Mouse (Mus musculus) bone marrow, adult 2 months (tissue): ENCODE measurements around the gene Noa1. TPM values are rescaled to one million over a fixed set of nuclear protein-coding genes. Genes with fewer than 3 reads are reported as not detected.

Experiments
- H3K27ac ChIP-seq: fragments of 200-500 bp; 2 replicates; pipeline ENCODE4 v1.5.1; 2012; ENCODE audit warnings: low read depth, mild to moderate bottlenecking, control low read depth, inconsistent platforms, low read length; ENCODE audit not compliant: control insufficient read depth, poor library complexity, insufficient read depth
- H3K4me1 ChIP-seq: fragments of 200-500 bp; 2 replicates; pipeline ENCODE4 v1.6.1; 2011; ENCODE audit warnings: low read length; ENCODE audit not compliant: control insufficient read depth, insufficient read depth
- H3K4me3 ChIP-seq: fragments of 200-500 bp; replicated peaks from 2 replicates; pipeline ENCODE3; 2011; ENCODE audit warnings: mild to moderate bottlenecking, low read depth, low read length, control low read depth; ENCODE audit not compliant: control insufficient read depth
- CTCF ChIP-seq: fragments of 200-500 bp; IDR thresholded peaks from 2 replicates; pipeline ENCODE4 v1.5.1; 2011; ENCODE audit warnings: low read length, control low read depth; ENCODE audit not compliant: control insufficient read depth, insufficient read depth
- POLR2A ChIP-seq: fragments of 200-500 bp; IDR thresholded peaks from 2 replicates; pipeline ENCODE4 v1.6.1; 2011; ENCODE audit warnings: low read depth, mild to moderate bottlenecking, control low read depth, low read length, borderline replicate concordance; ENCODE audit not compliant: control insufficient read depth
- WGBS: fragments of 180-500 bp; shearing (Covaris S2); methylation state at CpG from one replicate; pipeline ENCODE4 v1.1.7; 2018; 5-methylcytosine and 5-hydroxymethylcytosine counted together
- polyA plus RNA-seq: library from polyadenylated mRNA; stranded (reverse); fragments of >200 nt; gene quantifications from 2 replicates; pipeline ENCODE4 v1.2.4, GENCODE M21; 2011; ENCODE audit warnings: low replicate concordance; ENCODE audit not compliant: missing spikeins, insufficient read depth, insufficient read length

Noa1 gene
- polyA plus RNA-seq, 1 experiment: 16.0 TPM

DNA sequence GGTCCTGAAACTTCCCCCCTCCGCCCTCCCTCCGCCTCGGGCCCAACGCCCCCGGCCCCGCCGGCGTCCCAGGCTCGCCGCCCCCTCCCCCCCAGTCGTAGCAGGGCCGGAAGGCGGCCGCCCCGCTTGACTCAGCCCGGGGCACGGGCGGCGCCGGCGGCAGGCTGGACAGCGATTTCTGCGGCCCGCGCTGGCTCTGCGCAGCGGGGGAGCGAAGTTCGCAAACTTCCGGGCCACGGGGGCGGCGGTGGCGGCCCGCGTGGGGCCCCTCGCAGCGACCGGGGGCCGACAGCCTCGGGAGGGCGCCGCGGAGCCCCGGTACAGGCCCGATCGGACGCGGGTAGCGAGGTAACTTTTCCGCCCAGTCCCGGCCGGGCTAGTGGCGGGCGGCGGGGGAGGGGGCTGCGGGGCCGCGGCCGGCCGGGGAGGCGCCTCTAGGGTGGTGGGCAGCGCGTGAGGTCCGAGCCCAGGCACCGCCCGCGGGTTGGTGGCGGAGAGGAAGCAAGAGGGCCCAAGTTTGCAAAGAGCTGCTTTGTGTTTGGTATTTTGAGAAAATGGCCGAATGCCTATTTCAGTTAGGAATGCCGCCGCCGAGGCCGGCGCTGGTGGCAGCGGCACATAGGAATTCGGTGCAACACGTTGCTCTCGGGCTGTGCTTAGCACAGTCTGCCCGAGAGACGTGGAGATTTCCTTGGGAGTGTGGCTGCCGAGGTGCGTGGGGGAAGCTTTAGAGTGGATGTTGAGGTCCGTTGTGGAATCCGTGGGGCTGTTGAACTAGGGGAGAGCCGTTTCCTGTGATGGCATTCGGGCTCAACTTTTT lies 43.6 kb downstream of the Noa1 start:
- under 1% methylated on average over 85 of the region's 87 CpGs for WGBS
- H3K4me1 ChIP-seq: peaks cover 2% of the 10 kb centered on the region; the same call in 1 of the 2 replicates
- TF ChIP-seq POLR2A (peak; percentile 36; the same call in 1 of the 2 replicates), CTCF (0 out of 2 replicates have a peak, but pooled peaks have one; percentile 13)
- peak overlapping the region; percentile 86 for H3K27ac ChIP-seq
- H3K4me3 ChIP-seq: peak overlapping the region; percentile 97

DNA sequence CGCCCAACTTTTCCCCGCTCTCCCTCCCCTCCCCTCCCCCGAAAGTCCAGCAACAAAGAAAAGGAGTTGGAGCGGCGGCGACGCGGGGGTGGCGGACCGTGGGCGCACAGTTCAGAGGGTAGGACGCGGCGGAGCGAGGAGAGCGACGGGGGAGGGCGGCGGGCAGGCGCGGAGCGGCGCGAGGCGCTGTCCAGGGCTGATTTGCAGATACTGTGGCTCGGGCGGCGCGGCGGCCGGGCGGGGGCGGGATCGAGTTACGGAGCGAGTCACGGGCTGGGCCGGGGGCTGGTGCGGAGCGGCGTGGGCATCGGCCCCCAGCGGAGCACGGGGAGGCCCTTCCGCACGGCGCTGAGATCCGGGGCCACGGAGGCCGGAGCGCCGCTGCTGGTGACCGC lies 44.2 kb downstream of the Noa1 start:
- Histone ChIP-seq H3K4me1 (peaks cover 2% of the 10 kb centered on the region; the same call in 1 of the 2 replicates), H3K27ac (peak overlapping the region; percentile 86), H3K4me3 (peak overlapping the region; percentile 97)
- peak; percentile 3; the same call in 1 of the 2 replicates for TF ChIP-seq POLR2A
- no peak for TF ChIP-seq CTCF
- WGBS: 0% methylated on average over 43 of the region's 53 CpGs

DNA sequence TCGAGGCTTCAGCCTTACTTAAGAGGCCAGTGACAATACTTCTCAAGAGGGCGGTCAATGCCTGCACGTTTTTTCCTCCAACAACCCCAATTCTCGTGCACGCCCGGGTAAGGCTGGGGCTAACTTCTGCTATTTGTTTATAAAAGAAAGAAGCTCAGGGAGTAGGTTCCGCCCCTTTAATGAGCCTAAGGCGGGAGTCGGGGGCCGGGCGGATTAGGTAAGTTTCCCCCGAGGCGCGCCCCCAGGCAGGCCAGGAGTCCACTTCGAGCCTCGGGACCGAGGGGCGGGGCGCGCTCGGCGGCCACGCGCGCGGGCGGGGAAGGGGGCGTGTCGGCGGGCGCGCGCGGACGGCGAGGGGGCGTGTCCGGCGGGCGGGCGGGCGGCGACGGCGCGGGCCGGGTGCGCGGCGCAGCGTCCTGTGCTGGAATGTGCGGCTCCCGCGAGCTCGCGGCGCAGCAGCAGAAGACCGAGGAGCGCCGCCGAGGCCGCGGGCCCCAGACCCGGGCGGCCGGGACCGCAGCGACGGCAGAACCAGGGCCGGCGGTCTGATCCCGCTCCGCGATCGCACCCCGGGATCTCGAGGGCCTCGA lies 44.7 kb downstream of the Noa1 start, which contains the start of gene Rest:
Rest (plus strand) TSS at position 411 of the 590 bp plus-strand sequence.
- TF ChIP-seq POLR2A (peak; percentile 21; the same call in 1 of the 2 replicates), CTCF (no peak)
- Histone ChIP-seq H3K4me1 (peaks cover 2% of the 10 kb centered on the region; the same call in 1 of the 2 replicates), H3K27ac (peak within 1 kb of the TSS; percentile 86), H3K4me3 (peak within 1 kb of the TSS; percentile 97)
- WGBS: 1% methylated on average over 55 of the region's 78 CpGs

DNA sequence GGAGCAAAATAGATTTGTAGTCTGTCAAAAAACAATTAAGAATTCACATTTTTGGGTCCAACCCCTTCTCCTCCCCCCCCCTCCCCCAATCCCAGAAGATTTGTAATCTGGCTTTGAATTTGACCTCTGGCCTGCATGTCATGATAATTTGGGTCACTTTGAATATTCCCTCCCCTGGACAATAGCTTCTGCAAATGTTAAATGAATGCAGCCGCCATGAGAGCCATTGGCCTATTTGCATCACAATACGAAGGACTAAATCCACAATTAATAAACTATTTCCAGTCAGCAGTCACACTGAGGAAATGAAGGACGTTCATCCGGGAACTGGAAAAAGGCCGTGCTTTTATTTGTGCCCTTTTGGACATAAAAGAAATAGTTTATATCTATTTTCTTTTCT lies 47.8 kb downstream of the Noa1 start:
- TF ChIP-seq POLR2A: no peak
- no peak for TF ChIP-seq CTCF
- H3K27ac ChIP-seq: no peak overlapping the region
- no peaks in the 10 kb centered on the region for H3K4me1 ChIP-seq
- no peak overlapping the region for H3K4me3 ChIP-seq
- WGBS: 84% methylated on average over 5 of the region's 5 CpGs

DNA sequence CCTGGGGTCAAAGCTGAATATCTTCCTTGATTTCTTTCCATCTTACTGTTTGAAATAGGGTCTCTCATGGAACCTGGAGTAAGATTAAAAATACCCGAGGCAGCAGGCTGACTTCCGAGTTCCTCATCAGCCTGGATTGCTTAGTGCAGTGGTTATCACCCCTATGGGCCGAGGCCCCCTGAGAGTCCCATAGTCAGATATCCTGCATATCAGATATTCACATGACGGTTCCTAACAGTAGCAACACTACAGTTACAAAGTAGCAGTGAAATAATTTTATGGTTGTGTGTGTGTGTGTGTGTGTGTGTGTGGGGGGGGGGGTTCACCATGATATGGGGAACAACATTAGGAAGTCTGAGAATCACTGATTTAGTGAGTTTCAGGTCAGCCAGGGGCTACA lies 48.7 kb downstream of the Noa1 start:
- H3K27ac ChIP-seq: no peak overlapping the region
- no peaks in the 10 kb centered on the region for H3K4me1 ChIP-seq
- no peak for TF ChIP-seq POLR2A
- TF ChIP-seq CTCF: no peak
- H3K4me3 ChIP-seq: no peak overlapping the region
- WGBS: 63% methylated on average over 4 of the region's 4 CpGs

DNA sequence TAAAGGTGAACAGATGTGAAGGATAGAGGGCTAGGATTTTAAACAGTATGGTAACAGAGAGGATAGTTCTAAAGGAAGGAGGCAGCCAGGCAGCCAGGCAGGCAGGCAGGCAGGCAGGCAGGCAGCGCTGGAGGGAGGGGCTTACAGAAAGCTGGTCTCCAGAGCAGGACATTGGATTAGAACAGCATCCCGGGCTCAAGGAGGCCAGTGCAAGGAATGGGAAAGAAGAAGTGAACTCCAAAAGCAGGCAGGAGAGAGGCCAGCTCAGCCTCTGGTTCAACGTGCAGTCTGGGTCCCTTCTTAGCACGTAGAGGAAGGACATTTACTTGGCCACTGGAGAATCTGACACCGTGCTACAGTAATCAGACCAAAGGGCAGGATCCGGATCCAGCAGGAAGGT lies 49.7 kb downstream of the Noa1 start:
- no peak overlapping the region for H3K27ac ChIP-seq
- TF ChIP-seq CTCF (no peak), POLR2A (no peak)
- no peak overlapping the region for H3K4me3 ChIP-seq
- H3K4me1 ChIP-seq: no peaks in the 10 kb centered on the region
- 77% methylated on average over 6 of the region's 6 CpGs for WGBS

DNA sequence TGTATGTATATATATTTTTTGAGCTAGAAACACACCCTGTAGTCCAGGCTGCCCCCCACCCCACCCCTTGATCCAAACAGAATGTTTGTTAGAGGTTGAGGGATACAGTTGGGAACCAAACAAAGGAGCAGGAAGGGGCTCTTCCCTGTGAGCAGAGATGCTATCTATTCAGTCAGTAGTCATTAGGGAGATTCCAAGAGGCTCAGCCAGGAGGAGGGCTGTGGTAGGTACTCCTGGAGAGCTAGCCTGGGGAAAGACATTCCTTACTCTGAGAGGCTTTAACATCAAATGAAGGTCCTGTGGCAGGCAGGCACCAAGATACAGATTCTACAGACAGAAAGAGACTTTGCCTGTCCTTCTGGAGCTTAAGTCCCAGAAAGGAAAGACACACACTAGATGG lies 50.6 kb downstream of the Noa1 start:
- H3K27ac ChIP-seq: no peak overlapping the region
- no peak overlapping the region for H3K4me3 ChIP-seq
- TF ChIP-seq POLR2A (no peak), CTCF (no peak)
- no peaks in the 10 kb centered on the region for H3K4me1 ChIP-seq

DNA sequence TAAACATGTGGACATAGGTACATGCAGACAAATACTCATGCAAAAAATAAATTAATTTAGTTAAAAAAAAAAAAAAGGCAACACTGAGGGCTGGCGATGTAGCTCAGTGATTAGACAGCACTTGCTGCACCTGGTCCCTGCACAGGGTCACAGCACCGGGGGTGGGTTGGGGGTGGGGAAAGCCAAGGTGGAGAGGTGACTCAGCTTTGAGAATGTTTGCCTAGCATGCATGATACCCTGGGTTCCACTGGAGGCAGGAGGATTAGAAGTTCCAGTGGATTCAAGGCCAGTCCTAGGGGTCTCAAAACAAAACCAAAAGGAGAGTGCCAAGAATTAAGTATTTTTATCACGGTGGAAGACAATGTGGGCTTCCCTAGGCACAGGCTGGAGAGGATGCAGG lies 52.3 kb downstream of the Noa1 start:
- Histone ChIP-seq H3K27ac (no peak overlapping the region), H3K4me1 (no peaks in the 10 kb centered on the region), H3K4me3 (no peak overlapping the region)
- 81% methylated on average over 3 of the region's 3 CpGs for WGBS
- TF ChIP-seq CTCF (no peak), POLR2A (no peak)
